Mouse (Mus musculus) heart, postnatal 0 days (tissue): ENCODE data around the gene Lipa.

Experiments
- CTCF ChIP-seq: IDR thresholded peaks from 2 replicates; pipeline ENCODE4 v1.5.1; 2016; ENCODE audit warnings: antibody characterized with exemption, control low read depth, low read depth
- EP300 ChIP-seq: IDR thresholded peaks from 2 replicates; pipeline ENCODE4 v1.6.1; 2016; ENCODE audit warnings: antibody characterized with exemption, low read depth

DNA sequence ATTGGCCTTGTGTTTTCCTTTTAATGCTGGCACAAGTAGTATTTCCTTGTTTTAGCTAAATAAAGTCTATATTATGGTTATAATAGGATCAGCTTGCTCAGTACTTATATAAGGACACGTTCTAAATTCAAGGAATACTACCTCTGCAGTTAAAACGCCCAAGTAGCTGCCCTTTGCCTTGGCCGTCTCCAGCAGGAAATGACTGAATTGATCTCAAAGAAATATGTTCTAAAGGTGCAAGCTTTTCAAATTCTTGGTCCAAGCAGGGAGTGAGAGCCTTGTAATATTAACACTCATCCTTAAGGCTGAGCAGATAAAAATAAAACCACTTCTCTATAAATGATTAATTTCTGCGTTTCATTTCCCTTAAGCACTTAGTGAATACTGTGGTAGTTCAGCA lies 7.2 kb downstream of the Lipa start:
- TF ChIP-seq CTCF (no peak), EP300 (no peak)
